In genomic region chr9:16028394-16028911, GRCm38 (mm10) we compare ENCODE assay signal across 9 mouse cellular contexts.
DNase-seq lines count a peak whose midpoint lies in the region; ATAC-seq and TF ChIP-seq lines count a peak whose summit lies in the region.
"Had no signal": no experiment of that assay in that cellular context is flagged by ENCODE, and none has a peak within 500 bp of the region (broad histone marks: within the 10 kb centered on the region; RNA-seq: fewer than 3 reads in every experiment).

No protein-coding gene starts in this region.

- ATAC-seq in frontal cortex, adult (ENCODE audit: low TSS enrichment) = peak; percentile 70
- ATAC-seq in heart, embryonic 15.5 days (replicated peaks; ENCODE audit: insufficient number of reproducible peaks, insufficient read depth, low FRiP score, low read depth) = no peak; the same call in 1 of the 2 replicates
- ATAC-seq in limb, embryonic 14.5 days (ENCODE audit: low FRiP score, low read depth) = peak; percentile 68

- no peaks in the 10 kb centered on the region for H3K36me3 ChIP-seq in heart, embryonic 15.5 days
- H3K36me3 ChIP-seq in limb, embryonic 14.5 days (ENCODE audit: control insufficient read depth, insufficient read depth, low read length) = no peaks in the 10 kb centered on the region

- H3K9me3 ChIP-seq in heart, embryonic 15.5 days (replicated peaks) = no peaks in the 10 kb centered on the region
- H3K9me3 ChIP-seq in limb, embryonic 14.5 days (ENCODE audit: control insufficient read depth, low read length) = no peaks in the 10 kb centered on the region

- H3K4me2 ChIP-seq in heart, embryonic 15.5 days = no peak overlapping the region
- H3K4me2 ChIP-seq in limb, embryonic 14.5 days (replicated peaks; ENCODE audit: low read depth, low read length, severe bottlenecking) = no peak overlapping the region

- peak overlapping the region; percentile 54 for H3K27ac ChIP-seq in heart, embryonic 15.5 days
- H3K27ac ChIP-seq in limb, embryonic 14.5 days (replicated peaks; ENCODE audit: low read depth, low read length) = no peak overlapping the region

- H3K27me3 ChIP-seq in heart, embryonic 15.5 days = no peaks in the 10 kb centered on the region
- no peaks in the 10 kb centered on the region for H3K27me3 ChIP-seq in limb, embryonic 14.5 days (ENCODE audit: control insufficient read depth, insufficient read depth, low read length)
- H3K27me3 ChIP-seq: CH12.LX had no signal

- no peak overlapping the region for H3K4me3 ChIP-seq in heart, embryonic 15.5 days
- no peak overlapping the region for H3K4me3 ChIP-seq in limb, embryonic 14.5 days (replicated peaks; ENCODE audit: low read length)

- 46% methylated on average over 4 of the region's 4 CpGs for WGBS in heart, embryonic 15.5 days
- 43% methylated on average over 4 of the region's 4 CpGs for WGBS in limb, embryonic 14.5 days

- no peak for DNase-seq in frontal cortex, postnatal 25 days (ENCODE audit: low spot score in 2 of 2)
- DNase-seq in embryo, embryonic 10 days (ENCODE audit: low spot score) = peak; percentile 12
- peak; percentile 28 for DNase-seq in limb, embryonic 14.5 days (ENCODE audit: low spot score)
- no peak for DNase-seq in lung, postnatal 36 days
- no peak for DNase-seq in thymus, postnatal 14 days
- no peak for DNase-seq in lung, postnatal 10 days

- no peak overlapping the region for H3K9ac ChIP-seq in heart, embryonic 15.5 days
- no peak overlapping the region for H3K9ac ChIP-seq in limb, embryonic 14.5 days (ENCODE audit: low read depth, low read length, severe bottlenecking)

- TF ChIP-seq POLR2A in limb, embryonic 14.5 days (IDR thresholded peaks at IDR 0.05; ENCODE audit: borderline replicate concordance, extremely low read depth, insufficient read depth, insufficient read length) = no peak

- H3K4me1 ChIP-seq in heart, embryonic 15.5 days (replicated peaks) = no peaks in the 10 kb centered on the region
- peaks cover 11% of the 10 kb centered on the region for H3K4me1 ChIP-seq in limb, embryonic 14.5 days (ENCODE audit: control insufficient read depth, insufficient read depth, low read length)

Comparison
In these comparisons a context has a peak if more than half of its experiments do, and no peak if none do; other contexts are left out.
1. DNase-seq: peak in embryo, embryonic 10 days (single experiment) and limb, embryonic 14.5 days (single experiment); none in frontal cortex, postnatal 25 days (0 of 2), lung, postnatal 36 days (single experiment), thymus, postnatal 14 days (single experiment) and lung, postnatal 10 days (single experiment).